ENCODE assay signal across 16 mouse cellular contexts in the genomic region with DNA sequence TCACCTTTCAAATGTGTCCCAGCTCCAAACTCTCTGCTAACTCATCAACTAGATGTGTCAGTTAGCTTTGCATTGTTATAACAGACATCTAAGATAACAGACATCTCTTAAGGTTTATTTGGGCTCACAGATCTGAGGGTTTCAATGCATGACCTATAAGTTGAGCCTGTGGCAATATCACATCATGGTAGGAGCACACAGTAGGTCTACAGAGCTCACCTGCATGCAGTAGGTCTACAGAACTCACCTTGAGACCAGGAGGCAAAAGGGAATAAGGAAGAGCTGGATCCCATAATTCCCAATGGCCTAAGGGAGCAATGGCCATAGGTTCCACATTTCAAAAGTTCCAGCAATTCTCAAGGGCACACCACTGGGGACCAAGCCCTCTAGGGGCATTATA.
"Had no signal": no experiment of that assay in that cellular context is flagged by ENCODE, and none has a peak within 500 bp of the region (broad histone marks: within the 10 kb centered on the region; RNA-seq: fewer than 3 reads in every experiment).

No protein-coding gene starts in this region.

- H3K9ac ChIP-seq: neural tube, embryonic 12.5 days; neural tube, embryonic 13.5 days; stomach, embryonic 15.5 days had no signal

- H3K4me3 ChIP-seq: neural tube, embryonic 12.5 days; neural tube, embryonic 13.5 days; stomach, embryonic 15.5 days had no signal

- H3K27ac ChIP-seq: neural tube, embryonic 12.5 days; neural tube, embryonic 13.5 days; stomach, embryonic 15.5 days; stomach, postnatal 0 days had no signal

- H3K9me3 ChIP-seq: neural tube, embryonic 12.5 days; neural tube, embryonic 13.5 days; stomach, embryonic 15.5 days had no signal

- H3K36me3 ChIP-seq: neural tube, embryonic 12.5 days; neural tube, embryonic 13.5 days; stomach, embryonic 15.5 days had no signal

- DNase-seq: retina, postnatal 1 day; right cerebral cortex, adult 18-20 months; right cerebral cortex, postnatal 14 days; right cerebral cortex, postnatal 25 days; right cerebral cortex, postnatal 4 days; spleen, adult 18-20 months; thymus, adult 18-20 months; thymus, adult 2 months; thymus, postnatal 14 days; thymus, postnatal 25 days; thymus, postnatal 36 days; thymus, postnatal 4 days had no signal

- H3K27me3 ChIP-seq: neural tube, embryonic 12.5 days; neural tube, embryonic 13.5 days; stomach, embryonic 15.5 days had no signal

- H3K4me2 ChIP-seq: neural tube, embryonic 12.5 days; neural tube, embryonic 13.5 days; stomach, embryonic 15.5 days had no signal
